Mouse (Mus musculus) naive thymus-derived CD4-positive, alpha-beta T cell, adult 2 months (primary cell): Measurements from ENCODE around the gene Drosha.

Experiments
- DNase-seq: peaks from one replicate; pipeline ENCODE4 v3.0.0-alpha.2; 2011; ENCODE audit warnings: low read depth

The Drosha gene

DNA sequence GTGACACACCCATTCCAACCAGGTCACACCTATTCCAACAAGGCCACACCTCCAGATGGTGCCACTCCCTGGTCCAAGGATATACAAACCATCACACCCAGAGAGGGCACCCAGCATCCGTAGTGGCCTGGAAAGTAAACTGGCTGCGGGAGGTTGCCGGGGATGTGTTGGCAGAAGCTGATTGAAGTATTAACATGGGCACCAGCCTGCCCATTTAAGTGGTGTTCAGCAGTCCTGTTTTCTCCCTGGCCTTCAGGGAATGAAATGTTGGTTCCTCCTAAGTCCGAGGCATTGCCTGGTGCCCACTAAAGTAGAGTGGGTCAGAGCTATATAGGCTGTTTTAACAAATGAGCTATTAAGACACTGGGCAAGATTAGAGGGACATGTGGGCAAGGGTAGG lies 8.0 kb downstream of the Drosha start:
- no peak for DNase-seq

GRCm38 (mm10) chr15:12833385-12833784 lies 8.8 kb downstream of the Drosha start:
- no peak for DNase-seq

GRCm38 (mm10) chr15:12834231-12834630 lies 9.6 kb downstream of the Drosha start:
- DNase-seq, result no peak

DNA sequence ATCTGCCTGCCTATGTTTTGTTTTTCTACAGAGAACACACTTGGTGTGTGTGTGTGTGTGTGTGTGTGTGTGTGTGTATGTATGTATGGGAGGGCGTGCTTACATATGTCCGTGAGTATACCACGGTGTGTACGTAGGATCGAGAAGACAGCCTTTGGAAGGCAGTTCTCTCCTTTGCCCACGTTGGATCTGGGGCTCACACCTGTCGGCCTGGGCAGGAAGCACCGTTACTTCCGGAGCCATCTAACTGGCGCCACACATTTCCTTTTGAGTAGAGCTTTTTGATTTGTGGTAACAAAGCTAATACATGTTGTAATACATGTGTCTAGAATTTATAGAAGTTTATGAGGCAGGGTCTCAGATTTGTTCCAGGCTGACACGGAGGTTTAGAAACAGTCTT lies 16.1 kb downstream of the Drosha start:
- peak; percentile 61 for DNase-seq

- DNase-seq, result no peak
These were observed 18.2 kb downstream of the Drosha start for GRCm38 (mm10) chr15:12842833-12843232.

GRCm38 (mm10) chr15:12848196-12848975 lies 23.8 kb downstream of the Drosha start:
- DNase-seq, result no peak

GRCm38 (mm10) chr15:12849373-12849772 lies 24.8 kb downstream of the Drosha start:
- DNase-seq, result no peak

GRCm38 (mm10) chr15:12853471-12853870 lies 28.9 kb downstream of the Drosha start:
- DNase-seq, result no peak

DNA sequence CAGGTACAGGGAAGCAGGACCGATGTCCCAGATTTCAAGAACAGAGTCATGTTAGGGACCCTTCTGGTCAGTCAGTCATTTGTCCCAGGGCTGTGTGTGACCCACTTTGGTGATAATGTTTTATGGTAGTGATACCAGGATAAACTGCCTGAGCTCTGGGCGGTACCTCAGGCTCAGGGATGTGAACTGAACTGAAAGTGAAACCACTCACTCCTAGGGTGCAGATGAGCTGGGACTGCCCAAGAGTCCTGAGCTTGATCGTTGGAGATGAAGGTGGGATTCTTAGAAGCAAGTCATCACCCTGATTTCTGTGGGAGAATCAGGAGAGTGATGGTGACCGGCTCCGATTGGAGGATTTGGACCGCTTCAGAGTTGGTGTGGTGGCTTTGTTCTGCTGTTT lies 32.2 kb downstream of the Drosha start:
- DNase-seq, result peak; percentile 47

GRCm38 (mm10) chr15:12857840-12858516 lies 33.4 kb downstream of the Drosha start:
- no peak for DNase-seq

- DNase-seq, result no peak
These were observed 34.0 kb downstream of the Drosha start for GRCm38 (mm10) chr15:12858645-12859044.

GRCm38 (mm10) chr15:12862061-12862460 lies 37.4 kb downstream of the Drosha start:
- DNase-seq, result no peak

GRCm38 (mm10) chr15:12863669-12864068 lies 39.1 kb downstream of the Drosha start:
- DNase-seq, result no peak

- no peak for DNase-seq
These were observed 41.1 kb downstream of the Drosha start for GRCm38 (mm10) chr15:12865595-12866314.

GRCm38 (mm10) chr15:12867269-12867668 lies 42.7 kb downstream of the Drosha start:
- no peak for DNase-seq

- DNase-seq, result no peak
These were observed 51.0 kb downstream of the Drosha start for GRCm38 (mm10) chr15:12875442-12876176.

GRCm38 (mm10) chr15:12876266-12876665 lies 51.7 kb downstream of the Drosha start:
- no peak for DNase-seq

- no peak for DNase-seq
These were observed 52.3 kb downstream of the Drosha start for GRCm38 (mm10) chr15:12876881-12877280.

DNA sequence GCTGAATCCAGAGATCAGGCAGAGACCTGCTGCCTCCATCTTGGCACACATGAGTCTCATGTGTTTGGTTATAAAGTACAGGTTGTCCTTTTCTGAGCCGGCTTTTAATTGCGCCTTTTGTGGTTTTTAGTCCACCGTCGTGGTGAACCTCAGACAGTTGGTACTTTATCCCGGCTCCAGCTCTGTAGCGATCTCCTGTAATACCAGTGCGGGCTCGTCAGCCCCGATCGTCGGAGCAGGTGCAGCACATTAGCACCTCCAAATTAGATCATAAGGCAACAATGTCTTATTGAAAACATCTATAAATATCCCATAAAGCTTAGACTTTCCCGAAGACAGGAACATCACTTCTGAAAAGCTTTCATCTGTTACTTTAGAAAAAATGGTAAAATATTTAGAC lies 53.3 kb downstream of the Drosha start:
- no peak for DNase-seq

GRCm38 (mm10) chr15:12878581-12878980 lies 54.0 kb downstream of the Drosha start:
- no peak for DNase-seq

DNA sequence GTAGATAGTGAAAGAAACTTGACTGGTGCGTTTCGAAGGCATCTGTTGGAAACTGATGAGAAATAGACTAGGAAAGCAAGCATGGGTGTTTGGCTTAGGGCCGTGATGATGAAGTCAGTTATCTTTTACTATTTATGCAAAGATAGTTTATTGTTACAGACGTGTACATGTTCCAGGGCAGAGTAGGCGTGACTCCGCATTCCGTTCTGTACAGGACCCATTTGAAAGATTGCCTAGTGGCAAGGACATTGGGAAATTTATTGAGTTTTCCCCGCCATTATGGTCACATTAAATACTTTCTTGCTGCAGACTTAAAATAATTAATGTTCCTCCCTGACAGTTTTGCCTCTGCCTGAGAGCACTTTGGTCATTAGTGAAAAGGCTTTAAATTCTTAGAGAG lies 55.3 kb downstream of the Drosha start:
- DNase-seq, result no peak

GRCm38 (mm10) chr15:12884855-12885254 lies 60.2 kb downstream of the Drosha start:
- DNase-seq, result no peak
